Mouse (Mus musculus): ENCODE data around the gene Rhou.

DNA sequence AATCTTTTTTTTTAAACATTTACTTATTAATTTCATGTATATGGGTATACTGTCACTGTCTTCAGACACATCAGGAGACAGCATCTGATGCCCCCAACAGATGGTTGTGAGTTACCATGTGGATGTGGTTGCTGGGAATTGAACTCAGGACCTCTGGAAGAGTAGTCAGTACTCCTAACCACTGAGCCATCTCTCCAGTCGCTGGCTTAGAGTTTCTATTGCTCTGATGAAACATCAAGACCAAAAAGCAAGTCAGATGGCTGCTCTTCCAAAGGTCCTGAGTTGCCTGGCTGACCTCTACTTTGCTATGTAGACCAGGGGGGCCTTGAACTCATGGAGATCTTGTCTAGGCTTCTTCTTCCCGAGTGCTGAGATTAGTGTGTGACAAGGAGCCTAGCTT, 28.0 kb upstream of the Rhou start:
- TF ChIP-seq CTCF (IDR thresholded peaks at IDR 0.05) (no peak), EP300 (IDR thresholded peaks at IDR 0.05) (no peak)

Measured in lung, postnatal 0 days (tissue).